Mouse (Mus musculus): ENCODE data around the gene Jarid2. TPM values are rescaled to one million over a fixed set of nuclear protein-coding genes. Genes with fewer than 3 reads are reported as not detected.

The Jarid2 gene
- polyA plus RNA-seq, 1 experiment from 2014 or later = 10.0 TPM

DNA sequence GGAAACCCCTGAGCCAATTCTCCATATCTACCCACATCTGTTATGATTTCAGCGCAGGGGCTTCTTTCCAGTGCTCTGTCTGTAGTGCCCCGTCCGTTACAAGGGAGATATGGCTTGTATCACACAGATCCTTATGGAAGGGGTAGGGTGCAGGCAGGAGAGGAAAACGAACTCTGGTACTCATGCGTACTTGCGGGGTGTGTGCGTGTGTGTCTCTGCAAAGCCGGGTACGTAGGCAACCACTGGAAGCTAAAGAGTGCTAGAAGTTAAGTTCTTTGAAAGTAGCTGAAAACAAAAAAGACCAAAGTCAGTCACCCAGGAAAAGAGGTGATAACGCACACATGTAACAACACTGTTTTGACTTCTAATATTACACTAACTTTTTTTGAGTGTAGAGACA is 82.3 kb downstream of the Jarid2 start:
- ATAC-seq (no peak), DNase-seq (ENCODE audit: low spot score) (no peak)
- H3K27ac ChIP-seq (ENCODE audit: low read length) = no peak overlapping the region
- H3K4me1 ChIP-seq (ENCODE audit: insufficient read depth, low read depth, low read length) = no peaks in the 10 kb centered on the region
- no peak overlapping the region for H3K4me3 ChIP-seq (ENCODE audit: low read depth, low read length)
- no peaks in the 10 kb centered on the region for H3K9me3 ChIP-seq (ENCODE audit: low read length)
- no peak for TF ChIP-seq EP300 (IDR thresholded peaks at IDR 0.05)
- TF ChIP-seq CTCF (IDR thresholded peaks at IDR 0.05) = no peak
- H3K9ac ChIP-seq (replicated peaks; ENCODE audit: low read depth) = no peak overlapping the region
- no peaks in the 10 kb centered on the region for H3K36me3 ChIP-seq (ENCODE audit: insufficient read depth, low read length)
- WGBS = 72% methylated on average over 10 of the region's 10 CpGs
- H3K27me3 ChIP-seq (replicated peaks; ENCODE audit: insufficient read depth, low read length) = no peaks in the 10 kb centered on the region
- H3K4me2 ChIP-seq (replicated peaks; ENCODE audit: low read depth, low read length) = no peak overlapping the region

GRCm38 (mm10) chr13:44812381-44812780 is 83.1 kb downstream of the Jarid2 start:
- no peaks in the 10 kb centered on the region for H3K27me3 ChIP-seq (replicated peaks; ENCODE audit: insufficient read depth, low read length)
- H3K27ac ChIP-seq (ENCODE audit: low read length) = no peak overlapping the region
- DNase-seq (ENCODE audit: low spot score) (no peak), ATAC-seq (no peak)
- H3K4me1 ChIP-seq (ENCODE audit: insufficient read depth, low read depth, low read length) = no peaks in the 10 kb centered on the region
- TF ChIP-seq EP300 (IDR thresholded peaks at IDR 0.05) = no peak
- TF ChIP-seq CTCF (IDR thresholded peaks at IDR 0.05) = no peak
- H3K9ac ChIP-seq (replicated peaks; ENCODE audit: low read depth) = no peak overlapping the region
- no peak overlapping the region for H3K4me3 ChIP-seq (ENCODE audit: low read depth, low read length)
- no peak overlapping the region for H3K4me2 ChIP-seq (replicated peaks; ENCODE audit: low read depth, low read length)
- 78% methylated on average over 5 of the region's 5 CpGs for WGBS
- H3K36me3 ChIP-seq (ENCODE audit: insufficient read depth, low read length) = no peaks in the 10 kb centered on the region
- H3K9me3 ChIP-seq (ENCODE audit: low read length) = no peaks in the 10 kb centered on the region

DNA sequence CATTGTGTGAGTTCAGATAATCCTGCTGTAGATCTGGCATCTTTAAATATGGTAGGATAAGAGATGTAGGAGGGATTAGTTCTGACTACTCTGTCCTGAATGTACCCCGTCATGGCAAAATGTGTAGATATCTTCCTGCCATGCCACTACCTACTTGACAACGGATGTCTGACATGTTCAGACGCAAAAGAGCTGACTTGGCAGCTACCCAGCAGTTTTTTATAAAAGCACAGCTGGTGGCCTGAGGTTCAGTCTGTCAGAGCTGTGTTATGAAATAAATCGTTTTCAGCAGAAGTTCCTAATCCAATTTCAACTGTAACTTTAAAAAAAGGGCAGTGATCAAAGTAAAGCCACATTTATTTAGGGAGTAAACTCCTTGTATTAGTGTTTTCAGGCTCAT is 90.1 kb downstream of the Jarid2 start:
- no peak overlapping the region for H3K4me2 ChIP-seq (replicated peaks; ENCODE audit: low read depth, low read length)
- H3K27me3 ChIP-seq (replicated peaks; ENCODE audit: insufficient read depth, low read length) = no peaks in the 10 kb centered on the region
- H3K4me1 ChIP-seq (ENCODE audit: insufficient read depth, low read depth, low read length) = peaks cover 4% of the 10 kb centered on the region; the same call in 1 of the 2 replicates
- H3K4me3 ChIP-seq (ENCODE audit: low read depth, low read length) = no peak overlapping the region
- H3K27ac ChIP-seq (ENCODE audit: low read length) = no peak overlapping the region
- TF ChIP-seq CTCF (IDR thresholded peaks at IDR 0.05) (no peak), EP300 (IDR thresholded peaks at IDR 0.05) (peak; percentile 57; the same call in 1 of the 2 replicates)
- ATAC-seq = peak; percentile 75
- H3K9me3 ChIP-seq (ENCODE audit: low read length) = no peaks in the 10 kb centered on the region
- peak; percentile 86 for DNase-seq (ENCODE audit: low spot score)
- H3K9ac ChIP-seq (replicated peaks; ENCODE audit: low read depth) = no peak overlapping the region
- WGBS = under 1% methylated on average over 4 of the region's 4 CpGs
- H3K36me3 ChIP-seq (ENCODE audit: insufficient read depth, low read length) = no peaks in the 10 kb centered on the region

- Histone ChIP-seq H3K27me3 (replicated peaks; ENCODE audit: insufficient read depth, low read length) (no peaks in the 10 kb centered on the region), H3K4me1 (ENCODE audit: insufficient read depth, low read depth, low read length) (peaks cover 4% of the 10 kb centered on the region; the same call in 1 of the 2 replicates), H3K36me3 (ENCODE audit: insufficient read depth, low read length) (no peaks in the 10 kb centered on the region), H3K9me3 (ENCODE audit: low read length) (no peaks in the 10 kb centered on the region), H3K27ac (ENCODE audit: low read length) (no peak overlapping the region), H3K9ac (replicated peaks; ENCODE audit: low read depth) (no peak overlapping the region), H3K4me2 (replicated peaks; ENCODE audit: low read depth, low read length) (no peak overlapping the region), H3K4me3 (ENCODE audit: low read depth, low read length) (no peak overlapping the region)
- DNase-seq (ENCODE audit: low spot score) (no peak), ATAC-seq (no peak)
- TF ChIP-seq EP300 (IDR thresholded peaks at IDR 0.05) (no peak), CTCF (IDR thresholded peaks at IDR 0.05) (no peak)
Observed at GRCm38 (mm10) chr13:44822578-44822977, 93.3 kb downstream of the Jarid2 start.

DNA sequence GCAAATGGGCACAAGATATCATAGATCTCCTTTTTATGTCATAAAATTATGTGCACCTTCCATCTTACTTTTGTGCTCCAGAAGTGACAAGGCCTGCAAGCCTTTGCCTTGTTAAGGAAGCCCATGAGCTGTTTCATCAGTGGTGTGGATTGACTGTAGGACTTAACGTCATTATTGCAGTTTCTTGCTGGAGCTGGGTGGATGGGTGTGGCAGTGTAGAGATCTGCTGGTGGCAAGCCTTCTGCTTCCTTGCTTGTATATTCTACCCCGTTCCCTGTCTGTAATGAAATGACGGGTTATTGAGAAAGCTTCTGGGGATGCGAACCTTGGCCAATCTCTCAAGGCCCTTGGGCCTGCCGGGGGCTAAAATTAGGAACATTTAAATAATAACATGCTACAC is 99.6 kb downstream of the Jarid2 start:
- no peak for TF ChIP-seq CTCF (IDR thresholded peaks at IDR 0.05)
- no peak for TF ChIP-seq EP300 (IDR thresholded peaks at IDR 0.05)
- no peak overlapping the region for H3K4me2 ChIP-seq (replicated peaks; ENCODE audit: low read depth, low read length)
- WGBS = 78% methylated on average over 5 of the region's 5 CpGs
- H3K27me3 ChIP-seq (replicated peaks; ENCODE audit: insufficient read depth, low read length) = no peaks in the 10 kb centered on the region
- no peak overlapping the region for H3K27ac ChIP-seq (ENCODE audit: low read length)
- H3K9ac ChIP-seq (replicated peaks; ENCODE audit: low read depth) = no peak overlapping the region
- no peaks in the 10 kb centered on the region for H3K4me1 ChIP-seq (ENCODE audit: insufficient read depth, low read depth, low read length)
- H3K4me3 ChIP-seq (ENCODE audit: low read depth, low read length) = no peak overlapping the region
- ATAC-seq = no peak
- H3K36me3 ChIP-seq (ENCODE audit: insufficient read depth, low read length) = no peaks in the 10 kb centered on the region
- DNase-seq (ENCODE audit: low spot score) = no peak
- no peaks in the 10 kb centered on the region for H3K9me3 ChIP-seq (ENCODE audit: low read length)

DNA sequence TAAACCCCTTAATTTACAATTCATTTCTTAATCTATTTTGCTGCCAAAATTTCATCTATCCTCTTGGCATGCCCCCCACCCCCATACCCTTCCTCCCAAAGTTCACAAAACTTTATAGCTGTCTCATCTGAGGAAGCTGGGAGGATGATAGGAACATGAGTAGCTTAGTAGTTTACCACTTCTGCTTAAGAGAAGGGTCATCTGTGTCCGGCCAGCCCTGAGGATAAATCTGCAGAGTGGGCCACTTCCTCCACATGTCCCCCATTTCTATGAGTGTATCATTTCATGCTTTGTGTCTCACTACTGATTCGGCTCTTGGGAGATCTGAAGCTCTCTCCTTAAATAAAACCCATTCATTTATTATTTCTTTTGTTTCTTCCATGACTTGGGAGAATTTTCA is 102.8 kb downstream of the Jarid2 start:
- TF ChIP-seq EP300 (IDR thresholded peaks at IDR 0.05) (no peak), CTCF (IDR thresholded peaks at IDR 0.05) (no peak)
- H3K9ac ChIP-seq (replicated peaks; ENCODE audit: low read depth) = no peak overlapping the region

GRCm38 (mm10) chr13:44832866-44833265 is 103.6 kb downstream of the Jarid2 start:
- H3K27ac ChIP-seq (ENCODE audit: low read length) = no peak overlapping the region
- H3K4me2 ChIP-seq (replicated peaks; ENCODE audit: low read depth, low read length) = no peak overlapping the region
- DNase-seq (ENCODE audit: low spot score) = no peak
- WGBS = 83% methylated on average over 4 of the region's 4 CpGs
- H3K27me3 ChIP-seq (replicated peaks; ENCODE audit: insufficient read depth, low read length) = no peaks in the 10 kb centered on the region
- no peak overlapping the region for H3K9ac ChIP-seq (replicated peaks; ENCODE audit: low read depth)
- H3K4me3 ChIP-seq (ENCODE audit: low read depth, low read length) = no peak overlapping the region
- no peak for ATAC-seq
- H3K9me3 ChIP-seq (ENCODE audit: low read length) = no peaks in the 10 kb centered on the region
- TF ChIP-seq CTCF (IDR thresholded peaks at IDR 0.05) = no peak
- TF ChIP-seq EP300 (IDR thresholded peaks at IDR 0.05) = no peak
- no peaks in the 10 kb centered on the region for H3K4me1 ChIP-seq (ENCODE audit: insufficient read depth, low read depth, low read length)
- H3K36me3 ChIP-seq (ENCODE audit: insufficient read depth, low read length) = no peaks in the 10 kb centered on the region

More for the DNA sequence above, 102.8 kb downstream of the Jarid2 start:
- Histone ChIP-seq H3K4me1 (ENCODE audit: insufficient read depth, low read depth, low read length) (no peaks in the 10 kb centered on the region), H3K27me3 (replicated peaks; ENCODE audit: insufficient read depth, low read length) (no peaks in the 10 kb centered on the region), H3K36me3 (ENCODE audit: insufficient read depth, low read length) (no peaks in the 10 kb centered on the region), H3K27ac (ENCODE audit: low read length) (no peak overlapping the region), H3K4me3 (ENCODE audit: low read depth, low read length) (no peak overlapping the region), H3K9me3 (ENCODE audit: low read length) (no peaks in the 10 kb centered on the region), H3K4me2 (replicated peaks; ENCODE audit: low read depth, low read length) (no peak overlapping the region)
- WGBS = 86% methylated on average over 2 of the region's 2 CpGs
- no peak for ATAC-seq
- no peak for DNase-seq (ENCODE audit: low spot score)

Measured in lung, postnatal 0 days (tissue).